ENCODE assay signal across 10 mouse cellular contexts in the genomic region with DNA sequence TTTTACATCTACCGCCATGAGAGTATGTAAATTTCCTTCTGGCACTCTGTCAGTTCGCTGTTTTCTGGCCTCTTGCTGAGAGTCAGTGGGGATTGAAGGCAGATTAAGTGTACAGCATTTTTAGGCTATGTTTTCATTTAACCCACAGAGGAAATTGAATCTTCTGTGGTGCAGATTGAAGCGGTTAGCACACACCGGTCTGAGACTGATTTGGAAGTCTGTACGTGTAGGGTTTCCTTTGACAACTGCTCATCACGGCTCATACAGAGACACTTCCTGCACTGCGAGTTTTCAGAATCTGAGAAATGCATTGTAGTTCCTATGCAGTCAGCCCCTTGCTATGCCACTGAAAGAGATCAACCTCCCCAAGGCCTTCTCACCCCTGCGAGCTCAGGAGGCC.
DNase-seq lines count a peak whose midpoint lies in the region; ATAC-seq and TF ChIP-seq lines count a peak whose summit lies in the region.
"Had no signal": no experiment of that assay in that cellular context is flagged by ENCODE, and none has a peak within 500 bp of the region (broad histone marks: within the 10 kb centered on the region; RNA-seq: fewer than 3 reads in every experiment).

No protein-coding gene starts in this region.

- peak; percentile 60 for ATAC-seq in inflammation-experienced regulatory T-cells, adult 6 months

- no peak for TF ChIP-seq CTCF in bone marrow, adult 2 months (IDR thresholded peaks at IDR 0.05; ENCODE audit: control insufficient read depth, insufficient read depth, low read length)

- peaks cover 4% of the 10 kb centered on the region for H3K4me1 ChIP-seq in bone marrow, adult 2 months (ENCODE audit: control insufficient read depth, insufficient read depth, low read length)

- H3K27ac ChIP-seq in bone marrow, adult 2 months (ENCODE audit: control insufficient read depth, insufficient read depth, low read depth, low read length, poor library complexity) = peak overlapping the region; percentile 51
- H3K27ac ChIP-seq: heart, adult 2 months had no signal

- H3K4me3 ChIP-seq in bone marrow, adult 2 months (replicated peaks; ENCODE audit: control insufficient read depth, low read depth, low read length) = no peak overlapping the region
- H3K4me3 ChIP-seq: heart, adult 2 months had no signal

- WGBS in bone marrow, adult 2 months = 26% methylated on average over 8 of the region's 8 CpGs

- DNase-seq in lung, postnatal 25 days (ENCODE audit: low spot score) = peak; percentile 21
- no peak for DNase-seq in lung, postnatal 14 days
- DNase-seq in thymus, postnatal 14 days = peak; percentile 61
- DNase-seq in layer of hippocampus, postnatal 10 days (ENCODE audit: low spot score in 2 of 2) = no peak
- DNase-seq in adrenal gland, postnatal 10 days = no peak
- DNase-seq: heart, adult 2 months; kidney, postnatal 10 days; lung, embryonic 14.5 days had no signal

- no peak for TF ChIP-seq POLR2A in bone marrow, adult 2 months (IDR thresholded peaks at IDR 0.05; ENCODE audit: borderline replicate concordance, control insufficient read depth, low read depth, low read length)

Comparison
In these comparisons a context has a peak if more than half of its experiments do, and no peak if none do; other contexts are left out.
1. DNase-seq: peak in lung, postnatal 25 days (single experiment) and thymus, postnatal 14 days (single experiment); none in lung, postnatal 14 days (single experiment), layer of hippocampus, postnatal 10 days (0 of 2) and adrenal gland, postnatal 10 days (single experiment).